Mouse (Mus musculus) urinary bladder, postnatal 25 days (tissue): ENCODE data around the gene Rhox3a.
"Not testable (repeated sequence)": the region's sequence is repeated elsewhere in the genome, so short reads cannot be mapped to it uniquely, and the experiment has no call there.

Source experiments
- DNase-seq: peaks from one replicate; pipeline ENCODE4 v3.0.0; 2022; ENCODE audit warnings: low spot score

The Rhox3a gene

GRCm38 (mm10) chrX:37249619-37250018 lies at the start of gene Rhox3a:
Gene Rhox3a, plus strand, starts transcription at chrX:37249919.
- not testable (repeated sequence) for DNase-seq

GRCm38 (mm10) chrX:37210941-37211340 lies 38.8 kb upstream of the Rhox3a start, which contains the start of gene Gm9:
Gene Gm9, minus strand, starts transcription at chrX:37211041.
- DNase-seq: no peak

- DNase-seq: not testable (repeated sequence)
These were observed 27.6 kb upstream of the Rhox3a start, which contains the start of gene Rhox1 for GRCm38 (mm10) chrX:37222158-37222557. Gene Rhox1, minus strand, starts transcription at chrX:37222258.

GRCm38 (mm10) chrX:37244676-37245075 lies 5.0 kb upstream of the Rhox3a start, which contains the start of gene Rhox2a:
Gene Rhox2a, plus strand, starts transcription at chrX:37244976.
- DNase-seq: not testable (repeated sequence)

DNA sequence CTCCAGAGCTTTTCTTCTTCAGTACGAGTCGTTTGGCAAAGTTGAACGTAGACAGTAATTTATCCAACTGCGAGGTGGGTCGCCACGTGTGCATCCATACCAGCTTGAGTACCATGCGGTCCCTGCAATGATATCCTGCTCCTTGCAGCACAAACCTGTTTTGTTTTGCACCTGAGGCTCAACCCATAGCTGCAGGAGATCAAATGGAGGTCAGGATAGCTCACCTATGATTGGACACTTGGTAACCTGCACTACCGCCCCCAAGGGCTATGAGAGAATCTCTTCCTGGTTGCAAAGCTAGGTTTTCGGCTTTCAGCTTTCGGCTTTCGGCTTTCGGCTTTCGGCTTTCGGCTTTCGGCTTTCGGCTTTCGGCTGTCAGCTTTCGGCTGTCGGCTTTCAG lies 15.3 kb downstream of the Rhox3a start, which contains the start of gene Rhox4a:
TSS of gene Rhox4a (plus strand) at position 301 of the 400 bp plus-strand sequence.
- DNase-seq: not testable (repeated sequence)
